Mouse (Mus musculus) lung, postnatal 0 days (tissue): ENCODE results near the gene Tbc1d10a.
A peak's percentile ranks its signal among the peaks of the same experiment; 100 is the strongest.

Source experiments
- CTCF ChIP-seq: IDR thresholded peaks from 2 replicates; pipeline ENCODE4 v1.5.1; 2016; ENCODE audit warnings: antibody characterized with exemption, mild to moderate bottlenecking
- EP300 ChIP-seq: IDR thresholded peaks from 2 replicates; pipeline ENCODE4 v1.6.1; 2016; ENCODE audit warnings: antibody characterized with exemption, mild to moderate bottlenecking, control low read depth

- TF ChIP-seq CTCF = peak; percentile 58
- TF ChIP-seq EP300 = no peak; the same call in 1 of the 2 replicates
Measured at GRCm38 (mm10) chr11:4261969-4262368, 75.4 kb downstream of the Tbc1d10a start.
